Mouse (Mus musculus) heart, adult 2 months (tissue): Measurements from ENCODE around the gene Slc9b2. TPM values are rescaled to one million over a fixed set of nuclear protein-coding genes. Genes with fewer than 3 reads are reported as not detected.

Experiments used
- DNase-seq, 2 experiments: peaks; one replicate each; pipeline ENCODE4 v3.0.0; 2021
- H3K27ac ChIP-seq: fragments of 200-600 bp; 2 replicates; pipeline ENCODE4 v1.8.1; 2022
- H3K27me3 ChIP-seq: fragments of 200-500 bp; 2 replicates; pipeline ENCODE4 v1.6.1; 2012; ENCODE audit warnings: mild to moderate bottlenecking, low read length, inconsistent platforms, mixed read lengths; ENCODE audit not compliant: control insufficient read depth, insufficient read depth
- H3K36me3 ChIP-seq: fragments of 200-500 bp; 2 replicates; pipeline ENCODE4 v1.6.1; 2012; ENCODE audit warnings: low read length, inconsistent platforms; ENCODE audit not compliant: control insufficient read depth, insufficient read depth
- H3K4me1 ChIP-seq: fragments of 200-500 bp; 2 replicates; pipeline ENCODE4 v1.6.1; 2011; ENCODE audit warnings: low read length; ENCODE audit not compliant: control insufficient read depth, insufficient read depth
- H3K4me3 ChIP-seq: fragments of 200-600 bp; 2 replicates; pipeline ENCODE4 v1.8.1; 2022
- H3K79me2 ChIP-seq: fragments of 200-500 bp; replicated peaks from 2 replicates; pipeline ENCODE4 v1.6.1; 2012; ENCODE audit warnings: mild to moderate bottlenecking, inconsistent platforms, low read length, moderate library complexity, mixed read lengths; ENCODE audit not compliant: control insufficient read depth, insufficient read depth
- H3K9ac ChIP-seq: fragments of 200-500 bp; 2 replicates; pipeline ENCODE4 v1.6.1; 2012; ENCODE audit warnings: low read depth, mild to moderate bottlenecking, control low read depth, inconsistent platforms, low read length, mixed read lengths
- CTCF ChIP-seq: fragments of 200-600 bp; IDR thresholded peaks from 2 replicates; pipeline ENCODE4 v1.8.1; 2022; ENCODE audit warnings: antibody characterized with exemption, mild to moderate bottlenecking, moderate library complexity
- EP300 ChIP-seq: fragments of 200-500 bp; IDR thresholded peaks from 2 replicates; pipeline ENCODE4 v1.6.1; 2011; ENCODE audit warnings: low read depth, low read length, control low read depth; ENCODE audit not compliant: insufficient read depth
- POLR2A ChIP-seq: fragments of 200-500 bp; IDR thresholded peaks from 2 replicates; pipeline ENCODE4 v1.6.1; 2011; ENCODE audit warnings: mild to moderate bottlenecking, low read depth, low read length, control low read depth; ENCODE audit not compliant: insufficient read depth
- WGBS: fragments of 180-500 bp; shearing (Covaris S2); methylation state at CpG from one replicate; pipeline ENCODE4 v1.1.7; 2018; 5-methylcytosine and 5-hydroxymethylcytosine counted together
- intact Hi-C: fragments of 180-260 bp; cut with DNase I; formaldehyde crosslinking; loops from one replicate; pipeline ENCODE4 v1.15.1; 2025
- polyA plus RNA-seq: library from polyadenylated mRNA; depleted of rRNA; stranded (reverse); fragments of >200 nt; gene quantifications from 2 replicates; pipeline ENCODE4 v1.2.3, GENCODE M21; 2012
- total RNA-seq, 2 experiments: library from RNA; stranded (reverse); gene quantifications; 2 replicates each; pipeline ENCODE4 v1.2.3; 2021

The Slc9b2 gene
- total and polyA plus RNA-seq, 3 experiments, result 0.10 to 0.44 (median 0.20) TPM

- no peaks in the 10 kb centered on the region for H3K27me3 ChIP-seq
- H3K27ac ChIP-seq, result no peak overlapping the region
- H3K36me3 ChIP-seq, result no peaks in the 10 kb centered on the region
- H3K4me3 ChIP-seq, result no peak overlapping the region
- H3K79me2 ChIP-seq, result no peaks in the 10 kb centered on the region
- no peak overlapping the region for H3K9ac ChIP-seq
- no peak for DNase-seq
- 87% methylated on average over 13 of the region's 13 CpGs for WGBS
- TF ChIP-seq EP300 (no peak), CTCF (no peak), POLR2A (no peak)
- no peaks in the 10 kb centered on the region for H3K4me1 ChIP-seq
- intact Hi-C loops, result no loop called here
These were observed 34.5 kb upstream of the Slc9b2 start for GRCm38 (mm10) chr3:135273047-135273446.

- Histone ChIP-seq H3K9ac (no peak overlapping the region), H3K27ac (no peak overlapping the region), H3K79me2 (no peaks in the 10 kb centered on the region), H3K27me3 (no peaks in the 10 kb centered on the region), H3K36me3 (no peaks in the 10 kb centered on the region), H3K4me3 (no peak overlapping the region), H3K4me1 (no peaks in the 10 kb centered on the region; the same call in 1 of the 2 replicates)
- intact Hi-C loops, result loop anchor here (2.0 to 5.0 kb wide), 3 partner anchors 122 to 451 kb away; no protein-coding TSS in a partner anchor
- no peak for TF ChIP-seq POLR2A
- no peak for DNase-seq
- 74% methylated on average over 4 of the region's 4 CpGs for WGBS
These were observed 27.3 kb upstream of the Slc9b2 start for GRCm38 (mm10) chr3:135280160-135280559.

- no peaks in the 10 kb centered on the region for H3K27me3 ChIP-seq
- no peak within 1 kb of the TSS for H3K9ac ChIP-seq
- no peaks in the 10 kb centered on the region for H3K79me2 ChIP-seq
- TF ChIP-seq POLR2A (no peak), CTCF (peak; percentile 93), EP300 (peak; percentile 77; the same call in 1 of the 2 replicates)
- no peaks in the 10 kb centered on the region for H3K36me3 ChIP-seq
- DNase-seq, result peak; percentile 72 to 74
- H3K4me3 ChIP-seq, result no peak within 1 kb of the TSS
- intact Hi-C loops, result loop anchor here (2.0 to 5.0 kb wide), 3 partner anchors 121 to 450 kb away; no protein-coding TSS in a partner anchor
- H3K4me1 ChIP-seq, result no peaks in the 10 kb centered on the region; the same call in 1 of the 2 replicates
- no peak within 1 kb of the TSS for H3K27ac ChIP-seq
- WGBS, result 26% methylated on average over 14 of the region's 14 CpGs
These were observed 26.7 kb upstream of the Slc9b2 start, which contains the start of gene Bdh2 for GRCm38 (mm10) chr3:135280669-135281415. Gene Bdh2, plus strand, starts transcription at chr3:135281221.

GRCm38 (mm10) chr3:135281701-135282100, 25.8 kb upstream of the Slc9b2 start:
- TF ChIP-seq EP300, result no peak
- TF ChIP-seq CTCF, result no peak
- no peak for TF ChIP-seq POLR2A
- no peak for DNase-seq
- intact Hi-C loops, result loop anchor here (2.0 to 5.0 kb wide), 3 partner anchors 121 to 449 kb away; no protein-coding TSS in a partner anchor
- no peak overlapping the region for H3K27ac ChIP-seq
- 83% methylated on average over 8 of the region's 8 CpGs for WGBS
- H3K9ac ChIP-seq, result no peak overlapping the region
- no peak overlapping the region for H3K4me3 ChIP-seq
- no peaks in the 10 kb centered on the region; the same call in 1 of the 2 replicates for H3K4me1 ChIP-seq
- no peaks in the 10 kb centered on the region for H3K79me2 ChIP-seq
- no peaks in the 10 kb centered on the region for H3K27me3 ChIP-seq
- H3K36me3 ChIP-seq, result no peaks in the 10 kb centered on the region

GRCm38 (mm10) chr3:135285256-135285655, 22.2 kb upstream of the Slc9b2 start:
- WGBS, result 84% methylated on average over 11 of the region's 11 CpGs
- H3K9ac ChIP-seq, result no peak overlapping the region
- no peak overlapping the region for H3K27ac ChIP-seq
- no peaks in the 10 kb centered on the region; the same call in 1 of the 2 replicates for H3K4me1 ChIP-seq
- no peaks in the 10 kb centered on the region for H3K36me3 ChIP-seq
- intact Hi-C loops, result no loop called here
- TF ChIP-seq CTCF, result no peak
- DNase-seq, result no peak
- H3K27me3 ChIP-seq, result no peaks in the 10 kb centered on the region
- no peak overlapping the region for H3K4me3 ChIP-seq
- no peaks in the 10 kb centered on the region for H3K79me2 ChIP-seq

- WGBS, result 62% methylated on average over 3 of the region's 3 CpGs
- H3K27ac ChIP-seq, result no peak overlapping the region
- H3K4me3 ChIP-seq, result no peak overlapping the region
- H3K79me2 ChIP-seq, result no peaks in the 10 kb centered on the region
- no peak for TF ChIP-seq POLR2A
- no peak for TF ChIP-seq EP300
- no peak for TF ChIP-seq CTCF
- no peaks in the 10 kb centered on the region for H3K36me3 ChIP-seq
- no peak overlapping the region for H3K9ac ChIP-seq
- intact Hi-C loops, result no loop called here
- H3K4me1 ChIP-seq, result no peaks in the 10 kb centered on the region; the same call in 1 of the 2 replicates
- H3K27me3 ChIP-seq, result no peaks in the 10 kb centered on the region
- no peak for DNase-seq
These were observed 21.7 kb upstream of the Slc9b2 start for GRCm38 (mm10) chr3:135285807-135286206.
